Mouse (Mus musculus): ENCODE measurements at regions not wholly inside any gene's neighbourhood (a gene's known extent, or its start where the extent isn't known, plus 50 kb on each side); places are given as distances from the start of the nearest gene placed in this dataset.

GRCm38 (mm10) chr1:35774566-35774965 is 293.6 kb upstream of the Hs6st1 start:
- TF ChIP-seq CTCF (IDR thresholded peaks at IDR 0.05; ENCODE audit: borderline replicate concordance, control insufficient read depth, extremely low read depth, insufficient read depth, low read length, poor library complexity) (no peak), POLR2A (IDR thresholded peaks at IDR 0.05; ENCODE audit: control insufficient read depth, extremely low read depth, insufficient read depth, low read length, poor library complexity) (no peak)
